Mouse (Mus musculus) hindbrain, embryonic 13.5 days (tissue): ENCODE data around the gene Olfr509. TPM values are rescaled to one million over a fixed set of nuclear protein-coding genes. Genes with fewer than 3 reads are reported as not detected.
"Not testable (repeated sequence)": the region's sequence is repeated elsewhere in the genome, so short reads cannot be mapped to it uniquely, and the experiment has no call there.

Experiments used
- ATAC-seq: fragments of 200-750 bp; cut with Nextera tagmentation; 2 replicates; pipeline ENCODE4 v1.8.0; 2017; ENCODE audit warnings: moderate TSS enrichment; ENCODE audit not compliant: low FRiP score
- H3K27ac ChIP-seq: fragments of 300-500 bp; sonication (generic); 2 replicates; pipeline ENCODE4 v1.5.1; 2015; ENCODE audit warnings: inconsistent platforms, mild to moderate bottlenecking, moderate library complexity
- H3K27me3 ChIP-seq: fragments of 300-500 bp; sonication (generic); 2 replicates; pipeline ENCODE4 v1.6.1; 2015; ENCODE audit warnings: mild to moderate bottlenecking, inconsistent platforms
- H3K36me3 ChIP-seq: fragments of 300-500 bp; sonication (generic); 2 replicates; pipeline ENCODE4 v1.6.1; 2015; ENCODE audit warnings: mild to moderate bottlenecking, inconsistent platforms
- H3K4me1 ChIP-seq: fragments of 300-500 bp; sonication (generic); replicated peaks from 2 replicates; pipeline ENCODE4 v1.6.1; 2015; ENCODE audit warnings: inconsistent platforms
- H3K4me2 ChIP-seq: fragments of 300-500 bp; sonication (generic); 2 replicates; pipeline ENCODE4 v1.6.1; 2015; ENCODE audit warnings: inconsistent platforms, mild to moderate bottlenecking, moderate library complexity
- H3K4me3 ChIP-seq: fragments of 300-500 bp; sonication (generic); 2 replicates; pipeline ENCODE4 v1.5.1; 2015; ENCODE audit warnings: mild to moderate bottlenecking, inconsistent platforms
- H3K9ac ChIP-seq: fragments of 300-500 bp; sonication (generic); 2 replicates; pipeline ENCODE4 v1.6.1; 2015; ENCODE audit warnings: mild to moderate bottlenecking, inconsistent platforms
- H3K9me3 ChIP-seq: fragments of 300-500 bp; sonication (generic); 2 replicates; pipeline ENCODE4 v1.6.1; 2016; ENCODE audit warnings: inconsistent platforms
- WGBS: fragments of 180-500 bp; shearing (Covaris S2); methylation state at CpG from one replicate; pipeline ENCODE4 v1.1.7; 2015; 5-methylcytosine and 5-hydroxymethylcytosine counted together
- polyA plus RNA-seq: library from polyadenylated mRNA; unstranded; fragments of >200 nt; fragmentation: Nextera tagmentation; extraction: Ambion mirVana; gene quantifications from 2 replicates; pipeline ENCODE4 v1.2.1, GENCODE M21; 2015

Gene Olfr509
- polyA plus RNA-seq: 0.05 and 0.06 TPM in 2 replicates

DNA sequence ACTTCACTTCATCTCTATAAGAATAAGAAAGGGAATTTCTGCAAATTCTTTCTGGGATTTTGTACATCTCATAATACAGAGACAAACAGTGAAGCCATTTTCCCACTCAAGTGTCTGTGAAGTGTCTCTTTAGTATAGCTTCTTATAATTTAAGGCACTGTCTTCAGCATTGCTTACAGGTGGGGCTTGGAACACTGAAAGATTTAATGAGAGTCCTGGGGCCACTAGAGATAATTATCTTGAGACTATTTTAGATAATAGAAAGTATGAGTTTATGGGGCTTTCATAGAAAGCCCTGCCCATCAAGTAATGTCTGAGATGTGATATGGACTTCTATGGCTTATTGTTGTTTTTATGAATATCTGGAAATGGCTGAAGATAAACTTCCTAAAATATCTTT is at the start of gene Olfr509:
Olfr509 (minus strand) TSS at position 101 of the 400 bp plus-strand sequence.
- Histone ChIP-seq H3K27ac (no peak within 1 kb of the TSS), H3K36me3 (no peaks in the 10 kb centered on the region), H3K9me3 (no peaks in the 10 kb centered on the region), H3K4me2 (no peak within 1 kb of the TSS), H3K9ac (no peak within 1 kb of the TSS), H3K4me1 (no peaks in the 10 kb centered on the region), H3K4me3 (no peak within 1 kb of the TSS), H3K27me3 (no peaks in the 10 kb centered on the region)
- no peak for ATAC-seq

- H3K4me1 ChIP-seq: no peaks in the 10 kb centered on the region
- no peaks in the 10 kb centered on the region for H3K36me3 ChIP-seq
- H3K4me2 ChIP-seq: no peak overlapping the region
- no peaks in the 10 kb centered on the region for H3K27me3 ChIP-seq
- no peak for ATAC-seq
- H3K4me3 ChIP-seq: no peak overlapping the region
- peaks cover 3% of the 10 kb centered on the region; the same call in 1 of the 2 replicates for H3K9me3 ChIP-seq
- H3K27ac ChIP-seq: no peak overlapping the region
- WGBS: 80% methylated on average over 4 of the region's 4 CpGs
- no peak overlapping the region for H3K9ac ChIP-seq
These were observed 27.2 kb upstream of the Olfr509 start for GRCm38 (mm10) chr7:108678886-108679285.

DNA sequence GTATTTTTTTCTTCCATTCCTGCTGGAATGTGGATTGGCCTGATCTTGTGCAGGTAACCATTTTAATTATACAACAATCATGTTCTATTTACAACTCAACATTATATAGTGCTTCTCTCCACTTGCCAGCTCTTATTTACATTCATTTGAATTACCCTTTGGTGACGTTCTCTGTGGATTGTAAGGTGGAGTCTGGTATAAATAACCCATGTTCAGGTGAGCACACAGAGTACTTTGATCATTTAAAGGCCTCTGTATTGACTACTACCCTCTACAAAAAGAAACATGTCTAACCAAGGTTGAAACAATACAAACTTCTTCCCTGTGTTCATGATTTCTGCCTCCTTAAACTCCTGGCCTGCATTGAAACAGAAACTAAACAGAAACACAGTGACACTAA is 19.4 kb upstream of the Olfr509 start:
- peaks cover 3% of the 10 kb centered on the region; the same call in 1 of the 2 replicates for H3K9me3 ChIP-seq
- H3K9ac ChIP-seq: no peak overlapping the region
- H3K4me1 ChIP-seq: no peaks in the 10 kb centered on the region
- H3K27ac ChIP-seq: no peak overlapping the region
- 85% methylated on average over 1 of the region's 1 CpGs for WGBS
- no peak overlapping the region for H3K4me2 ChIP-seq
- ATAC-seq: no peak
- H3K4me3 ChIP-seq: no peak overlapping the region
- H3K36me3 ChIP-seq: no peaks in the 10 kb centered on the region
- H3K27me3 ChIP-seq: no peaks in the 10 kb centered on the region

DNA sequence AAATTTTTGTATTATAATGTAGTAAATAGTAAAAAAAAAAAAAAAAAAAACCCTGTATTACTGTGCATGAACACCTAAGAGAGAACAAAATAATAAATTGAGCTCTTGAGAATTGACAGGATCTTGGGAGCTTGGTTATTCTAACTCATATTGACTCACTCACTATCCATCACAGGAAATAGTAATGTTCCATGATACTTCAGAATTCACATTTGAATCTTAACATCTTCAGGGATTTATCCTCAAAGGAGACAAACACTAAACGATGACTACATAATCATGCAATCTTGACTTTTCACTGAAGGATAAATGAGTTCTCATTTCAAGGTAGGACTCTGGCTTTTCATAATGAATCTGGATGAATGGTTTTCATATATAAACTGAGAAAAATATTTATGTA is 14.4 kb upstream of the Olfr509 start, which contains the start of gene Olfr510:
Olfr510 (plus strand) TSS at position 301 of the 400 bp plus-strand sequence.
- Histone ChIP-seq H3K27ac (no peak within 1 kb of the TSS), H3K36me3 (no peaks in the 10 kb centered on the region), H3K9me3 (no peaks in the 10 kb centered on the region), H3K4me1 (no peaks in the 10 kb centered on the region), H3K4me2 (no peak within 1 kb of the TSS), H3K27me3 (no peaks in the 10 kb centered on the region), H3K4me3 (no peak within 1 kb of the TSS), H3K9ac (no peak within 1 kb of the TSS)
- 100% methylated on average over 1 of the region's 1 CpGs for WGBS
- ATAC-seq: no peak

DNA sequence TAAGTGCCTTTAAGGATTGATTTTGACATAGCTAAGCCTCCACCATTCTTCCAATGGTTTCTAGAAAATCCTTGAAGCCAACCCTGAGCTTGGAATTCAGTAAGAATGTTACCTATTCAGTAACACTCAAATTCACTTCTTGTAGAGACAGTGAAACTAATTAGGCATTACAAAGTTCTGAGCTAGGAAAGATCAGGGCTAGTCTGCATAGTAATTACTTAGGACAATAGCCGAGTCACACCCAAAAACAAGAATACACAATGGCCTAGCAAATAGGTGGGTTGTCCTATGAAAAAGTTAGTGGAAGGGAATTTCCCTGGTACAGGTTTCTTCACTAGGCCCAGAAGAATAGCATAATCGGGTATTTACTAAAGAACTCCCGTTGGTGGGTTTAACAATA is 10.7 kb upstream of the Olfr509 start:
- no peak overlapping the region for H3K9ac ChIP-seq
- no peak for ATAC-seq
- no peaks in the 10 kb centered on the region for H3K4me1 ChIP-seq
- H3K4me3 ChIP-seq: no peak overlapping the region
- 88% methylated on average over 3 of the region's 3 CpGs for WGBS
- no peaks in the 10 kb centered on the region for H3K36me3 ChIP-seq
- H3K27me3 ChIP-seq: no peaks in the 10 kb centered on the region
- H3K27ac ChIP-seq: no peak overlapping the region
- H3K4me2 ChIP-seq: no peak overlapping the region
- no peaks in the 10 kb centered on the region for H3K9me3 ChIP-seq

DNA sequence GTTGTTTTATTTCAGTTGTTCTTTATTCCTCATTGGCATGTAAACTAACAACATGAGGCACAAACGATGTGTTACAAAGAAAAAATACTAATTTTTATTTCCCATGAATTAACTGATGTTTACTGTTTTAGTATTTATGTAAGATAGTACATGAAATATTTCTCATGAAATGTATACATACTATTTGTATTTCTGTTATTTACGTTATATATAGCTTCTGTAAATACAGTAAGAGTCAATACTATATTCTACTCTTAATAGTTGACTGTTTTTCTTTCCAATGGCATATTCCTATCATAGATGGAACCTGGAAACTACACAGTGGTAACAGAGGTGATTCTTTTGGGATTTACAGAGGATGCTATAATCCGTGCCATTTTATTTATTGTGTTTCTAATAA is 22.0 kb downstream of the Olfr509 start, which contains the start of gene Olfr508:
Olfr508 (plus strand) TSS at position 301 of the 400 bp plus-strand sequence.
- Histone ChIP-seq H3K27me3 (no peaks in the 10 kb centered on the region), H3K36me3 (no peaks in the 10 kb centered on the region), H3K4me3 (no peak within 1 kb of the TSS), H3K4me1 (no peaks in the 10 kb centered on the region), H3K9ac (no peak within 1 kb of the TSS), H3K9me3 (no peaks in the 10 kb centered on the region), H3K27ac (no peak within 1 kb of the TSS), H3K4me2 (no peak within 1 kb of the TSS)
- 88% methylated on average over 3 of the region's 3 CpGs for WGBS
- no peak for ATAC-seq

DNA sequence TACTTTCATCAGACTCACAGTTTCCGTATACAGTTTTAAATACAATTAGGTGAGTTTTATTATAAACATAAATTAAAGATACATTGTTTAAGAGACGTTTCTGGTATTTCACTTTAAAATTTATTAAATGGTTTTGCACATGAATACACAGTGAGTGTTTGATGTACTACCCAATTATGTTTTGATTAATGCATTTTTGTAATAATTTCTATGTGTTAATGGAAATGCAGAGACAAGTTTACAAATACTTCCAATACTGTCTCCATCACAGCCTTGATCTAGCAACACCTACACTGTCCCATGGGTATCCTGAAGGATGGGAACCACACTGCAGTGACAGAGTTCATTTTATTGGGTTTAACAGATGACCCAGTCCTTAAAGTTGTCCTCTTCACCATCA is 30.2 kb downstream of the Olfr509 start, which contains the start of gene Olfr507:
Olfr507 (plus strand) TSS at position 301 of the 400 bp plus-strand sequence.
- no peaks in the 10 kb centered on the region for H3K27me3 ChIP-seq
- H3K9me3 ChIP-seq: no peaks in the 10 kb centered on the region
- H3K27ac ChIP-seq: no peak within 1 kb of the TSS
- H3K4me3 ChIP-seq: no peak within 1 kb of the TSS
- ATAC-seq: no peak
- H3K36me3 ChIP-seq: no peaks in the 10 kb centered on the region
- no peak within 1 kb of the TSS for H3K4me2 ChIP-seq
- H3K9ac ChIP-seq: no peak within 1 kb of the TSS
- H3K4me1 ChIP-seq: no peaks in the 10 kb centered on the region
- 82% methylated on average over 2 of the region's 2 CpGs for WGBS

GRCm38 (mm10) chr7:108616781-108617180 is 34.9 kb downstream of the Olfr509 start:
- WGBS: 74% methylated on average over 3 of the region's 3 CpGs
- not testable (repeated sequence) for H3K27me3 ChIP-seq, H3K36me3 ChIP-seq, H3K4me1 ChIP-seq, H3K4me2 ChIP-seq, H3K9ac ChIP-seq, H3K27ac ChIP-seq, ATAC-seq, H3K4me3 ChIP-seq, H3K9me3 ChIP-seq

DNA sequence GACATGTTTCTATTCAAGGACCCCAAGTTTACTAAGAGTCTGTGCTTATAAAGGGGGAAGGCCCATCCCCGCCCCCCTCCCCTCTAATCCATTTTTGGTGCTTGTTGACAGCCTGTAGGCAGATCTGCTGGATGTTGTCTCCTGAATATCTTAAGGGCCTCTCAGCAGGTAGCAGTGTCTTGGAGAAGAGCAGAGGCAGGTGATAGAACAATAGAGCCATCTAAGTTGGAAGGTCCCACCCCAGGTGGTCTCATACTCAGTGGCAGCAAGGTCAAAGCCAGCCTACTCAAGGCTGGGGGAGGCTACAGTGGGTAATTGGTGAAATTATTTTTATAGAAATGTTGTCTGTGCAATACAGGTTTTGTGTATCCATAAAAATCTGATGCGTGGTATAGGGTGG is 37.6 kb downstream of the Olfr509 start:
- Histone ChIP-seq H3K4me3 (no peak overlapping the region), H3K27me3 (no peaks in the 10 kb centered on the region), H3K9ac (no peak overlapping the region), H3K4me1 (no peaks in the 10 kb centered on the region), H3K27ac (no peak overlapping the region), H3K9me3 (no peaks in the 10 kb centered on the region), H3K36me3 (no peaks in the 10 kb centered on the region), H3K4me2 (no peak overlapping the region)
- ATAC-seq: no peak
- WGBS: 85% methylated on average over 2 of the region's 2 CpGs

GRCm38 (mm10) chr7:108610487-108610886 is 41.2 kb downstream of the Olfr509 start, which contains the start of gene Olfr506:
TSS of gene Olfr506 (plus strand) at chr7:108610787.
- ATAC-seq: no peak

GRCm38 (mm10) chr7:108601916-108602315 is 49.8 kb downstream of the Olfr509 start:
- not testable (repeated sequence) for H3K9me3 ChIP-seq, ATAC-seq, H3K9ac ChIP-seq, H3K36me3 ChIP-seq, H3K4me3 ChIP-seq, H3K27ac ChIP-seq, H3K4me1 ChIP-seq, H3K4me2 ChIP-seq, H3K27me3 ChIP-seq
- WGBS: 83% methylated on average over 3 of the region's 3 CpGs

More at GRCm38 (mm10) chr7:108610487-108610886, 41.2 kb downstream of the Olfr509 start, which contains the start of gene Olfr506:
- no peak within 1 kb of the TSS for H3K4me3 ChIP-seq
- H3K27ac ChIP-seq: no peak within 1 kb of the TSS
- H3K9me3 ChIP-seq: no peaks in the 10 kb centered on the region
- no peaks in the 10 kb centered on the region for H3K27me3 ChIP-seq
- no peak within 1 kb of the TSS for H3K4me2 ChIP-seq
- no peak within 1 kb of the TSS for H3K9ac ChIP-seq
- no peaks in the 10 kb centered on the region for H3K4me1 ChIP-seq
- no peaks in the 10 kb centered on the region for H3K36me3 ChIP-seq
